Mouse (Mus musculus): Measurements from ENCODE around the gene Noc4l.

- no peak for TF ChIP-seq CTCF (IDR thresholded peaks at IDR 0.05; ENCODE audit: low read depth, low read length)
- no peak for TF ChIP-seq GATA1 (IDR thresholded peaks at IDR 0.05; ENCODE audit: borderline replicate concordance, low read length)
- no peak for TF ChIP-seq TAL1 (conservative IDR thresholded peaks at IDR 0.05; ENCODE audit: low read depth, low read length)
Measured at GRCm38 (mm10) chr5:110653686-110654085, 469 bp upstream of the Noc4l start.

All from G1E (cell line).